Mouse (Mus musculus) ES-Bruce4 (cell line): Measurements from ENCODE around the gene Gosr1.

Source experiments
- CTCF ChIP-seq: IDR thresholded peaks from one replicate; pipeline ENCODE4 v1.8.1; 2011; ENCODE audit warnings: low read depth, low read length
- EP300 ChIP-seq: IDR thresholded peaks from 2 replicates; pipeline ENCODE4 v1.6.1; 2011; ENCODE audit warnings: low read depth, low read length; ENCODE audit not compliant: insufficient read depth

GRCm38 (mm10) chr11:76808550-76808949, 45.2 kb upstream of the Gosr1 start:
- TF ChIP-seq CTCF (no peak), EP300 (no peak)
